Mouse (Mus musculus) cerebellum, adult 2 months (tissue): ENCODE measurements at regions not wholly inside any gene's neighbourhood (a gene's known extent, or its start where the extent isn't known, plus 50 kb on each side); places are given as distances from the start of the nearest gene placed in this dataset.

Experiments
- CTCF ChIP-seq: fragments of 200-500 bp; IDR thresholded peaks from 2 replicates; pipeline ENCODE4 v1.5.1; 2011; ENCODE audit warnings: low read depth, mild to moderate bottlenecking, control low read depth, low read length, moderate library complexity, borderline replicate concordance; ENCODE audit not compliant: insufficient read depth
- POLR2A ChIP-seq: fragments of 200-500 bp; IDR thresholded peaks from 2 replicates; pipeline ENCODE4 v1.6.1; 2011; ENCODE audit warnings: low read length, control low read depth, borderline replicate concordance; ENCODE audit not compliant: insufficient read depth

DNA sequence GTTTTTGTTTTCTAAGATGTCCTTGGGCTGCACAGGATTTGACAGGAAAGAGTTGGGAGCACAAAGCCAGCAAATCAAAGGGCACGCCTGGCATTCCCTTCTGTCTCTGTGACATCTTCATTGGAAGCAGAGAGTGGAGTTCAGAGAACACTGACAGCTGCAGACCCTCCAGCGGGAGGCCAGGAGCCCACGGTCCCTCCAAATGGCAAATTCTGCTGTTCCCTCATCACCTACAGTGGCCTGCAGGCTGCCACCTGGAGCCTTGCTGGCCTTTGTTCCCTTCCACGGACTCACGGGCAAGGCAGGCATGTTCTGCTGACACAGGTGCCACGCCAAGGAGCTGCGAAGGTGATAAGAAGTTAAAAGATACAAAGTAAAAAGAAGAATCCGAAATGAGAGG is 68.2 kb upstream of the Rpl10-ps3 start:
- TF ChIP-seq CTCF (no peak), POLR2A (no peak)
